Mouse (Mus musculus): ENCODE results near the gene Rep15. TPM values are rescaled to one million over a fixed set of nuclear protein-coding genes. Genes with fewer than 3 reads are reported as not detected.

The Rep15 gene
- polyA plus RNA-seq, 1 experiment from 2014 or later, result 0.90 TPM

- Histone ChIP-seq H3K9ac (no peak overlapping the region), H3K36me3 (peaks cover 55% of the 10 kb centered on the region), H3K4me2 (replicated peaks) (no peak overlapping the region), H3K4me3 (no peak overlapping the region), H3K27ac (no peak overlapping the region), H3K9me3 (replicated peaks) (no peaks in the 10 kb centered on the region), H3K27me3 (no peaks in the 10 kb centered on the region), H3K4me1 (no peaks in the 10 kb centered on the region)
- 93% methylated on average over 10 of the region's 10 CpGs for WGBS
- no peak for ATAC-seq (ENCODE audit: low FRiP score)
Observed at GRCm38 (mm10) chr6:147064226-147064943, 32.0 kb downstream of the Rep15 start.

GRCm38 (mm10) chr6:147064944-147065261 lies 32.5 kb downstream of the Rep15 start:
- H3K27me3 ChIP-seq, result no peaks in the 10 kb centered on the region
- H3K4me1 ChIP-seq, result no peaks in the 10 kb centered on the region
- ATAC-seq (ENCODE audit: low FRiP score), result no peak
- H3K36me3 ChIP-seq, result peaks cover 55% of the 10 kb centered on the region
- H3K9me3 ChIP-seq (replicated peaks), result no peaks in the 10 kb centered on the region
- WGBS, result 91% methylated on average over 6 of the region's 6 CpGs
- no peak overlapping the region for H3K4me2 ChIP-seq (replicated peaks)
- no peak overlapping the region for H3K27ac ChIP-seq
- H3K4me3 ChIP-seq, result no peak overlapping the region
- no peak overlapping the region for H3K9ac ChIP-seq

GRCm38 (mm10) chr6:147075808-147076387 lies 43.5 kb downstream of the Rep15 start:
- Histone ChIP-seq H3K36me3 (peaks cover 21% of the 10 kb centered on the region), H3K4me2 (replicated peaks) (no peak overlapping the region), H3K4me3 (no peak overlapping the region), H3K9me3 (replicated peaks) (no peaks in the 10 kb centered on the region), H3K9ac (no peak overlapping the region), H3K4me1 (no peaks in the 10 kb centered on the region), H3K27ac (no peak overlapping the region), H3K27me3 (no peaks in the 10 kb centered on the region)
- WGBS, result 52% methylated on average over 5 of the region's 5 CpGs
- ATAC-seq (ENCODE audit: low FRiP score), result 0 out of 2 replicates have a peak, but pooled peaks have one; percentile 40

- 79% methylated on average over 8 of the region's 8 CpGs for WGBS
- no peak; the same call in 1 of the 2 replicates for ATAC-seq (ENCODE audit: low FRiP score)
Observed at GRCm38 (mm10) chr6:147076878-147077277, 44.5 kb downstream of the Rep15 start.

GRCm38 (mm10) chr6:147079919-147080318 lies 47.5 kb downstream of the Rep15 start:
- H3K27ac ChIP-seq, result no peak overlapping the region
- WGBS, result 92% methylated on average over 10 of the region's 10 CpGs
- H3K36me3 ChIP-seq, result no peaks in the 10 kb centered on the region
- no peaks in the 10 kb centered on the region for H3K4me1 ChIP-seq
- no peak overlapping the region for H3K9ac ChIP-seq
- ATAC-seq (ENCODE audit: low FRiP score), result no peak
- no peak overlapping the region for H3K4me2 ChIP-seq (replicated peaks)
- no peak overlapping the region for H3K4me3 ChIP-seq
- H3K27me3 ChIP-seq, result no peaks in the 10 kb centered on the region
- no peaks in the 10 kb centered on the region for H3K9me3 ChIP-seq (replicated peaks)

More at GRCm38 (mm10) chr6:147076878-147077277, 44.5 kb downstream of the Rep15 start:
- Histone ChIP-seq H3K4me3 (no peak overlapping the region), H3K9me3 (replicated peaks) (no peaks in the 10 kb centered on the region), H3K27me3 (no peaks in the 10 kb centered on the region), H3K4me2 (replicated peaks) (no peak overlapping the region), H3K27ac (no peak overlapping the region), H3K36me3 (peaks cover 12% of the 10 kb centered on the region; the same call in 1 of the 2 replicates), H3K4me1 (no peaks in the 10 kb centered on the region), H3K9ac (no peak overlapping the region)

Other genes starting within 250 kb of the Rep15 start
- gene Arntl2, start 236.5 kb upstream of the Rep15 start, polyA plus RNA-seq (2016; fragmentation: Nextera tagmentation; extraction: Ambion mirVana), result 2.2 and 3.0 TPM in 2 replicates
- gene Smco2, start 182.5 kb upstream of the Rep15 start, polyA plus RNA-seq (2016; fragmentation: Nextera tagmentation; extraction: Ambion mirVana), result not detected in 2 replicates
- 38.6 and 45.6 TPM in 2 replicates for gene Ppfibp1, start 144.1 kb upstream of the Rep15 start, polyA plus RNA-seq (2016; fragmentation: Nextera tagmentation; extraction: Ambion mirVana)
- 0.10 and 0.13 TPM in 2 replicates for gene 1700034J05Rik, start 78.2 kb upstream of the Rep15 start, polyA plus RNA-seq (2016; fragmentation: Nextera tagmentation; extraction: Ambion mirVana)
- gene Mrps35, start 10.2 kb downstream of the Rep15 start, polyA plus RNA-seq (2016; fragmentation: Nextera tagmentation; extraction: Ambion mirVana), result 69.9 and 70.8 TPM in 2 replicates
- gene Mansc4, start 54.4 kb downstream of the Rep15 start, polyA plus RNA-seq (2016; fragmentation: Nextera tagmentation; extraction: Ambion mirVana), result 0.76 and 0.88 TPM in 2 replicates
- 10.5 and 11.9 TPM in 2 replicates for gene Klhl42, start 58.8 kb downstream of the Rep15 start, polyA plus RNA-seq (2016; fragmentation: Nextera tagmentation; extraction: Ambion mirVana)
- gene Pthlh, start 231.6 kb downstream of the Rep15 start, polyA plus RNA-seq (2016; fragmentation: Nextera tagmentation; extraction: Ambion mirVana), result 11.7 and 11.8 TPM in 2 replicates